ENCODE assay signal across 13 mouse cellular contexts in genomic region chr8:64726190-64726695, GRCm38 (mm10). TPM values are rescaled to one million over a fixed set of nuclear protein-coding genes. Genes with fewer than 3 reads are reported as not detected.
DNase-seq lines count a peak whose midpoint lies in the region; ATAC-seq and TF ChIP-seq lines count a peak whose summit lies in the region.
"Had no signal": no experiment of that assay in that cellular context is flagged by ENCODE, and none has a peak within 500 bp of the region (broad histone marks: within the 10 kb centered on the region; RNA-seq: fewer than 3 reads in every experiment).

No protein-coding gene starts in this region.

- TF ChIP-seq CTCF in olfactory bulb, adult 2 months (IDR thresholded peaks at IDR 0.05; ENCODE audit: insufficient read depth, low read depth, low read length), result no peak

- H3K27ac ChIP-seq in midbrain, embryonic 11.5 days (ENCODE audit: low read depth, low read length), result no peak overlapping the region
- H3K27ac ChIP-seq in midbrain, embryonic 15.5 days, result no peak overlapping the region
- H3K27ac ChIP-seq in olfactory bulb, adult 2 months (ENCODE audit: insufficient read depth, low read depth, low read length), result peak overlapping the region; percentile 72
- H3K27ac ChIP-seq: liver, embryonic 13.5 days; midbrain, embryonic 12.5 days had no signal

- H3K36me3 ChIP-seq in midbrain, embryonic 11.5 days (ENCODE audit: control insufficient read depth, insufficient read depth, low read length), result peaks cover 34% of the 10 kb centered on the region
- H3K36me3 ChIP-seq in midbrain, embryonic 15.5 days (replicated peaks), result peaks cover 34% of the 10 kb centered on the region

- DNase-seq in midbrain, embryonic 11.5 days (ENCODE audit: low spot score, missing footprints), result peak; percentile 12
- DNase-seq in Muller cell, postnatal 12 days (ENCODE audit: inconsistent ontology term), result peak; percentile 82
- DNase-seq in c-Kit-positive CD71-negative TER-119-negative erythroid progenitor cells, embryonic 14.5 days (ENCODE audit: low read depth), result peak; percentile 19
- no peak for DNase-seq in cerebellum, adult 11-12 months
- DNase-seq in spleen, adult 12 weeks (ENCODE audit: low spot score), result no peak
- DNase-seq in retina, postnatal 1 day, result no peak
- DNase-seq: kidney, adult 8-10 months; liver, embryonic 13.5 days; thymus, adult 18-20 months had no signal

- no peak overlapping the region for H3K9ac ChIP-seq in midbrain, embryonic 11.5 days (ENCODE audit: low read length)
- no peak overlapping the region for H3K9ac ChIP-seq in midbrain, embryonic 15.5 days
- H3K9ac ChIP-seq: liver, embryonic 13.5 days; midbrain, embryonic 12.5 days had no signal

- 81% methylated on average over 4 of the region's 4 CpGs for WGBS in midbrain, embryonic 11.5 days
- 90% methylated on average over 4 of the region's 4 CpGs for WGBS in midbrain, embryonic 15.5 days
- WGBS in olfactory bulb, adult 2 months, result 44% methylated on average over 4 of the region's 4 CpGs

- no peak overlapping the region for H3K4me2 ChIP-seq in midbrain, embryonic 11.5 days
- H3K4me2 ChIP-seq in midbrain, embryonic 15.5 days, result no peak overlapping the region
- H3K4me2 ChIP-seq: liver, embryonic 13.5 days; midbrain, embryonic 12.5 days had no signal

- no peaks in the 10 kb centered on the region for H3K9me3 ChIP-seq in midbrain, embryonic 11.5 days (ENCODE audit: control insufficient read depth, low read length)
- no peaks in the 10 kb centered on the region for H3K9me3 ChIP-seq in midbrain, embryonic 15.5 days
- H3K9me3 ChIP-seq: liver, embryonic 13.5 days; midbrain, embryonic 12.5 days had no signal

- no peaks in the 10 kb centered on the region for H3K27me3 ChIP-seq in midbrain, embryonic 11.5 days (ENCODE audit: control insufficient read depth, insufficient read depth, low read length)
- no peaks in the 10 kb centered on the region for H3K27me3 ChIP-seq in midbrain, embryonic 15.5 days (replicated peaks)
- H3K27me3 ChIP-seq: liver, embryonic 13.5 days; midbrain, embryonic 12.5 days had no signal

- no peak for ATAC-seq in midbrain, embryonic 11.5 days (ENCODE audit: low FRiP score)
- ATAC-seq in midbrain, embryonic 15.5 days (replicated peaks), result no peak
- ATAC-seq: forebrain, embryonic 16.5 days had no signal

- no peak overlapping the region for H3K4me3 ChIP-seq in midbrain, embryonic 11.5 days (ENCODE audit: low read depth, low read length)
- H3K4me3 ChIP-seq in midbrain, embryonic 15.5 days, result no peak overlapping the region
- H3K4me3 ChIP-seq in olfactory bulb, adult 2 months (ENCODE audit: insufficient read depth, low read depth, low read length), result no peak overlapping the region
- H3K4me3 ChIP-seq: liver, embryonic 13.5 days; midbrain, embryonic 12.5 days had no signal

- TF ChIP-seq POLR2A in olfactory bulb, adult 2 months (IDR thresholded peaks at IDR 0.05; ENCODE audit: insufficient read depth, low read depth, low read length), result no peak

- peaks cover 8% of the 10 kb centered on the region; the same call in 1 of the 2 replicates for H3K4me1 ChIP-seq in midbrain, embryonic 11.5 days (ENCODE audit: control insufficient read depth, insufficient read depth, low read length)
- peaks cover 34% of the 10 kb centered on the region for H3K4me1 ChIP-seq in midbrain, embryonic 15.5 days
- peaks cover 4% of the 10 kb centered on the region for H3K4me1 ChIP-seq in olfactory bulb, adult 2 months (ENCODE audit: control insufficient read depth, insufficient read depth, low read length)

RNA-seq across cellular contexts. Expression of gene Msmo1, which starts 7.3 kb away (rescaled TPM):
- polyA plus RNA-seq in midbrain, embryonic 11.5 days (2014; fragmentation: Nextera tagmentation; extraction: Ambion mirVana), result 246 and 263 TPM in 2 replicates
- polyA plus RNA-seq in midbrain, embryonic 15.5 days (2015; fragmentation: Nextera tagmentation; extraction: Ambion mirVana), result 153 and 156 TPM in 2 replicates
- polyA plus RNA-seq in olfactory bulb, adult 2 months (2012; ENCODE audit: insufficient read depth, insufficient read length, low replicate concordance, missing spikeins), result not detected in 2 replicates

RNA-seq across cellular contexts. Expression of gene Cpe, which starts 33.4 kb away (rescaled TPM):
- polyA plus RNA-seq in midbrain, embryonic 11.5 days (2014; fragmentation: Nextera tagmentation; extraction: Ambion mirVana), result 356 and 390 TPM in 2 replicates
- polyA plus RNA-seq in midbrain, embryonic 15.5 days (2015; fragmentation: Nextera tagmentation; extraction: Ambion mirVana), result 862 and 895 TPM in 2 replicates
- polyA plus RNA-seq in olfactory bulb, adult 2 months (2012; ENCODE audit: insufficient read depth, insufficient read length, low replicate concordance, missing spikeins), result 578 and 655 TPM in 2 replicates

Comparison
In these comparisons a context has a peak if more than half of its experiments do, and no peak if none do; other contexts are left out.
1. DNase-seq: peak in midbrain, embryonic 11.5 days (single experiment), Muller cell, postnatal 12 days (single experiment) and c-Kit-positive CD71-negative TER-119-negative erythroid progenitor cells, embryonic 14.5 days (single experiment); none in cerebellum, adult 11-12 months (single experiment), spleen, adult 12 weeks (single experiment) and retina, postnatal 1 day (single experiment).
2. RNA of gene Msmo1, which starts 7.3 kb away (polyA plus RNA-seq): 246 to 263 TPM in midbrain, embryonic 11.5 days and 153 to 156 TPM in midbrain, embryonic 15.5 days; not detected in olfactory bulb, adult 2 months; every median in the first group is over 100 times any median in the second.